In genomic region chr4:147959881-147960831, GRCm38 (mm10) we compare ENCODE assay signal across 8 mouse cellular contexts. TPM values are rescaled to one million over a fixed set of nuclear protein-coding genes. Genes with fewer than 3 reads are reported as not detected.
DNase-seq lines count a peak whose midpoint lies in the region; ATAC-seq lines count a peak whose summit lies in the region.
"Had no signal": no experiment of that assay in that cellular context is flagged by ENCODE, and none has a peak within 500 bp of the region (broad histone marks: within the 10 kb centered on the region; RNA-seq: fewer than 3 reads in every experiment).

No protein-coding gene starts in this region.

- no peak overlapping the region for H3K4me3 ChIP-seq in heart, embryonic 11.5 days (ENCODE audit: low read depth, low read length)
- H3K4me3 ChIP-seq in kidney, embryonic 15.5 days (replicated peaks) = no peak overlapping the region

- H3K36me3 ChIP-seq in heart, embryonic 11.5 days (ENCODE audit: control insufficient read depth, insufficient read depth, low read length) = no peaks in the 10 kb centered on the region
- H3K36me3 ChIP-seq in kidney, embryonic 15.5 days = no peaks in the 10 kb centered on the region

- H3K4me2 ChIP-seq in heart, embryonic 11.5 days = no peak overlapping the region
- H3K4me2 ChIP-seq in kidney, embryonic 15.5 days = no peak overlapping the region

- H3K4me1 ChIP-seq in heart, embryonic 11.5 days (ENCODE audit: control insufficient read depth, insufficient read depth, low read length) = peaks cover 7% of the 10 kb centered on the region
- no peaks in the 10 kb centered on the region for H3K4me1 ChIP-seq in kidney, embryonic 15.5 days

- peak; percentile 82 for ATAC-seq in CD4-positive, CD25-positive, alpha-beta regulatory T cell, adult 4 months
- ATAC-seq in common myeloid progenitor, adult 5-6 weeks (replicated peaks; ENCODE audit: low read depth, poor library complexity, severe bottlenecking) = peak; percentile 94
- ATAC-seq in heart, embryonic 11.5 days (replicated peaks; ENCODE audit: insufficient number of reproducible peaks, low FRiP score, low TSS enrichment) = peak; percentile 53
- 0 out of 2 replicates have a peak, but pooled peaks have one; percentile 63 for ATAC-seq in kidney, embryonic 15.5 days (replicated peaks; ENCODE audit: low FRiP score)

- H3K9me3 ChIP-seq in heart, embryonic 11.5 days (replicated peaks; ENCODE audit: control insufficient read depth, low read length) = no peaks in the 10 kb centered on the region
- H3K9me3 ChIP-seq in kidney, embryonic 15.5 days (replicated peaks) = no peaks in the 10 kb centered on the region

- 0 out of 2 replicates have a peak, but pooled peaks cover 6% of the 10 kb centered on the region for H3K27me3 ChIP-seq in heart, embryonic 11.5 days (ENCODE audit: control insufficient read depth, insufficient read depth, low read length)
- H3K27me3 ChIP-seq in kidney, embryonic 15.5 days = no peaks in the 10 kb centered on the region

- peak; percentile 93 for DNase-seq in NIH3T3 (ENCODE audit: low read depth)
- peak; percentile 68 for DNase-seq in lung, postnatal 10 days
- DNase-seq in retina, embryonic 14.5 days (ENCODE audit: low spot score) = peak; percentile 91

- no peak overlapping the region for H3K27ac ChIP-seq in heart, embryonic 11.5 days (ENCODE audit: low read depth, low read length)
- no peak overlapping the region for H3K27ac ChIP-seq in kidney, embryonic 15.5 days

- no peak overlapping the region for H3K9ac ChIP-seq in heart, embryonic 11.5 days (ENCODE audit: low read depth, low read length)
- no peak overlapping the region for H3K9ac ChIP-seq in kidney, embryonic 15.5 days

- WGBS in heart, embryonic 11.5 days (ENCODE audit: insufficient replicate concordance) = 26% methylated on average over 6 of the region's 6 CpGs
- 38% methylated on average over 6 of the region's 6 CpGs for WGBS in kidney, embryonic 15.5 days

RNA-seq across cellular contexts. Expression of gene 2510039O18Rik, which starts 19.5 kb away (rescaled TPM):
- polyA plus RNA-seq in CD4-positive, CD25-positive, alpha-beta regulatory T cell, adult 4 months (2017; shearing (Covaris generic)) = 1 to 10 TPM; 8.3 to 9.4 TPM
- 30.4 and 34.6 TPM in 2 replicates for total RNA-seq in common myeloid progenitor, adult 5-6 weeks (2017)
- 16.4 and 16.5 TPM in 2 replicates for polyA plus RNA-seq in heart, embryonic 11.5 days (2014; fragmentation: Nextera tagmentation; extraction: Ambion mirVana)
- polyA plus RNA-seq in kidney, embryonic 15.5 days (2015; fragmentation: Nextera tagmentation; extraction: Ambion mirVana) = 15.3 and 17.0 TPM in 2 replicates

RNA-seq across cellular contexts. Expression of gene Plod1, which starts 23.6 kb away (rescaled TPM):
- polyA plus RNA-seq in CD4-positive, CD25-positive, alpha-beta regulatory T cell, adult 4 months (2017; shearing (Covaris generic)) = 1 to 10 TPM; 5.2 to 8.7 TPM
- 3.4 and 11.4 TPM in 2 replicates for total RNA-seq in common myeloid progenitor, adult 5-6 weeks (2017)
- polyA plus RNA-seq in heart, embryonic 11.5 days (2014; fragmentation: Nextera tagmentation; extraction: Ambion mirVana) = 40.1 and 50.2 TPM in 2 replicates
- polyA plus RNA-seq in kidney, embryonic 15.5 days (2015; fragmentation: Nextera tagmentation; extraction: Ambion mirVana) = 47.2 and 56.0 TPM in 2 replicates

RNA-seq across cellular contexts. Expression of gene Nppb, which starts 25.4 kb away (rescaled TPM):
- not detected for polyA plus RNA-seq in CD4-positive, CD25-positive, alpha-beta regulatory T cell, adult 4 months (2017; shearing (Covaris generic))
- total RNA-seq in common myeloid progenitor, adult 5-6 weeks (2017) = not detected in 2 replicates
- 305 and 336 TPM in 2 replicates for polyA plus RNA-seq in heart, embryonic 11.5 days (2014; fragmentation: Nextera tagmentation; extraction: Ambion mirVana)
- not detected in 2 replicates for polyA plus RNA-seq in kidney, embryonic 15.5 days (2015; fragmentation: Nextera tagmentation; extraction: Ambion mirVana)
- total RNA-seq: layer of hippocampus, adult 18-20 months had no signal

RNA-seq across cellular contexts. Expression of gene Nppa, which starts 40.4 kb away (rescaled TPM):
- not detected for polyA plus RNA-seq in CD4-positive, CD25-positive, alpha-beta regulatory T cell, adult 4 months (2017; shearing (Covaris generic))
- not detected in 2 replicates for total RNA-seq in common myeloid progenitor, adult 5-6 weeks (2017)
- 5,496 and 5,973 TPM in 2 replicates for polyA plus RNA-seq in heart, embryonic 11.5 days (2014; fragmentation: Nextera tagmentation; extraction: Ambion mirVana)
- 0.31 TPM in 1 of 2 replicates, not detected in the other for polyA plus RNA-seq in kidney, embryonic 15.5 days (2015; fragmentation: Nextera tagmentation; extraction: Ambion mirVana)
- total RNA-seq: layer of hippocampus, adult 18-20 months had no signal

RNA-seq across cellular contexts. Expression of gene Mfn2, which starts 55.7 kb away (rescaled TPM):
- 10 to 100 TPM; 19.5 to 31.9 TPM for polyA plus RNA-seq in CD4-positive, CD25-positive, alpha-beta regulatory T cell, adult 4 months (2017; shearing (Covaris generic))
- total RNA-seq in common myeloid progenitor, adult 5-6 weeks (2017) = 17.7 and 24.4 TPM in 2 replicates
- polyA plus RNA-seq in heart, embryonic 11.5 days (2014; fragmentation: Nextera tagmentation; extraction: Ambion mirVana) = 61.8 and 95.4 TPM in 2 replicates
- polyA plus RNA-seq in kidney, embryonic 15.5 days (2015; fragmentation: Nextera tagmentation; extraction: Ambion mirVana) = 36.9 and 39.0 TPM in 2 replicates

Comparison
In these comparisons a context has a peak if more than half of its experiments do, and no peak if none do; other contexts are left out.
1. RNA of gene Nppb, which starts 25.4 kb away (polyA plus RNA-seq): 305 to 336 TPM in heart, embryonic 11.5 days; not detected in kidney, embryonic 15.5 days and not detected in CD4-positive, CD25-positive, alpha-beta regulatory T cell, adult 4 months; every median in the first group is over 100 times any median in the second.
2. Peak in every context shown above with its lines, with median percentiles within 50 percentile points of each other: ATAC-seq and DNase-seq.